Mouse (Mus musculus) cortical plate, adult 2 months (tissue): Measurements from ENCODE around the gene Col4a3.

Source experiments
- CTCF ChIP-seq: fragments of 200-500 bp; IDR thresholded peaks from 2 replicates; pipeline ENCODE4 v1.5.1; 2011; ENCODE audit warnings: mild to moderate bottlenecking, control low read depth, low read length; ENCODE audit not compliant: insufficient read depth; ENCODE audit errors: extremely low read depth
- POLR2A ChIP-seq: fragments of 200-500 bp; IDR thresholded peaks from 2 replicates; pipeline ENCODE4 v1.6.1; 2011; ENCODE audit warnings: mild to moderate bottlenecking, low read length, control low read depth; ENCODE audit not compliant: insufficient read depth; ENCODE audit errors: extremely low read depth

DNA sequence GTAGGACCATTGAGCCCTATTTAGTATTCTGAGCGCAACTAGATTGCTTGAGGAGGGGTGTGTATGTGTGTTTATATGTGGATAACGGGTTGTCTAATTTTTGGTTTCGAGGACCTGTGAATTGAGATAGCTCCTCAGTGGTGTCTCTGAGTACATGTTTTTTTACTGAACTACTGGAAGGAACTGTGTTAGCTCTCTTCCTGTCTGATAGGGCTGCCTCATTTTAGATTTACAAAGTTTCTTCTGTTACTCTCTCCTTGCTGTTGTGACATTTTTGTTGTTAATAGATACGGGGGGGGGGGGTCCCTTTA is 139.1 kb downstream of the Col4a3 start:
- TF ChIP-seq POLR2A (no peak), CTCF (no peak)
